Mouse (Mus musculus): ENCODE results near the gene Serpina1a.
"Not testable (repeated sequence)": the region's sequence is repeated elsewhere in the genome, so short reads cannot be mapped to it uniquely, and the experiment has no call there.

Gene Serpina1a

GRCm38 (mm10) chr12:103863101-103863974, at the start of gene Serpina1a:
TSS of gene Serpina1a (minus strand) at chr12:103863562.
- not testable (repeated sequence) for DNase-seq

DNA sequence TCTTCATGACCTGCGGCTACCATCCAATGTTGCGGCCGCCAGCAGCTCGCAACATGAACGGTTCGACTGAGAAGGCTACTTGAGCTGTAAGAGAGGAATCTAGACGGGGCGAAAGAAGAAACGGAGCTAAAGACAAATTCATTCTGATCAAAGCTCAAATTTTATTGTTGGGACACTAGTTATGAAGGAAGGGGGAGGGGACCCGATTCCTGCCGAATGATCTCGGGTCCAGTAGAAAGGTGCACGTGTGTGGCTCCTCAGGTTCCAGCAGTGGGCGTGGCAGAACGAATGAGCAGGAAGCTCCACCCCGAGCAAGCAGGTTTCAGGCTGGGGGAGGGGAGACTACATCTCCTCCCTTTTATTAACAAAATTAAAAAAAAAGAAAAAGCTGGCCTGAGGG, 45.8 kb upstream of the Serpina1a start:
- not testable (repeated sequence) for DNase-seq

DNA sequence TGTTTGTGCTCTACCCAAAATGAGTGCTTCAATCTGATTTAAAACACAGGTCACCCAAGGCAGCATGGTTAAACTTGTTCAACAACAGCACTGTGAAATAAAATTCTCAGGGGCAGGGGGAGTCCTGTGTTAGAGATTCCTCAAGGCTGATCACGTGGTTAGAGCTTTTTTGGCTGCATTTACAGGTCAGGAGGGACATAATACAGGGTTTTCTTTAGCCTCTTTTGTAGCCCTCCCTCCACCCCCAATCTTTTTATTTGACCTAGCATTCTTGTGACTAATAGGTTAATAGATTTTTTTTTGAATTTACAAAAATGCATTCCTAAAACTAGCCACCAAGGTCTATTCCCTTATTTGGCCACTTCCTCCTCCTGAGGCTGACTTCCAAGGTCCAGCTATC, 44.4 kb upstream of the Serpina1a start:
- not testable (repeated sequence) for DNase-seq

- not testable (repeated sequence) for DNase-seq
Observed at GRCm38 (mm10) chr12:103904837-103905340, 41.5 kb upstream of the Serpina1a start, which contains the start of gene Serpina1c. TSS of gene Serpina1c (minus strand) at chr12:103904887.

GRCm38 (mm10) chr12:103901929-103902328, 38.6 kb upstream of the Serpina1a start:
- DNase-seq = not testable (repeated sequence)

DNA sequence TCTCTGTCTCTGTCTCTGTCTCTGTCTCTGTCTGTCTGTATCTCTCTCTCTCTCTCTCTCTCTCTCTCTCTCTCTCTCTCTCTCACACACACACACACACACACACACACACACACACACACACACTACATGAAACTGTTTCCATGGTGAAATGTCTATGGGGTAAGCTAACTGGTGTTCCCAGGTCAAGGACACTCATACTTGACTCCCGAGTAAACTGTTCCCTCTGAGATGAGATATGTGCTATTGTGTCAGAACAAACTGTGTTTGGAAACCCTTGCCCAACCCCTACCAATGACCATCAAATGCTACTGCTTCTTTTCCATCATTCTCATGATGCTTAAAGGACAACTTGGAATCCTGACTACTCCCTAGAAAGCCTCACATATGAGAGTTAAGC, 3.5 kb upstream of the Serpina1a start:
- not testable (repeated sequence) for DNase-seq

DNA sequence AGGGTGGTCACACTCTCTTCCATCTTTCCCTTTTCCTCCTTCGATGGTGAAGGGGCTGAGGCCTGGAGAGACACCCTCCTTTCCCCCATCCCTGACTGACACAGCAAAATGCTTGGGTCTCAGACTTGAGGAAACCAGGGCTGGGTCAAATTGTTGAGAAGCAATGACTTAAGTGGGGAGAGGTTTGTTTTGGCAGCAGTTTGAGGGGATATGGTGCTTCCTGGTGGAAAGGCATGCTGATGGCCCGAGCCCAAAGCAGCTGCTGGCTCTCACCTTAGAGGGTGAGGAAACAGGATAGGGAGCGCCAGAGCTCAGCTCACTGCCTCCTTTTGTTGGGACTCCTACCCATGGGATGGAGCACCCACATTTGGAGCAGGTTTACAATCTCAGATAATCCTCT, 2.4 kb downstream of the Serpina1a start:
- DNase-seq = no peak

DNA sequence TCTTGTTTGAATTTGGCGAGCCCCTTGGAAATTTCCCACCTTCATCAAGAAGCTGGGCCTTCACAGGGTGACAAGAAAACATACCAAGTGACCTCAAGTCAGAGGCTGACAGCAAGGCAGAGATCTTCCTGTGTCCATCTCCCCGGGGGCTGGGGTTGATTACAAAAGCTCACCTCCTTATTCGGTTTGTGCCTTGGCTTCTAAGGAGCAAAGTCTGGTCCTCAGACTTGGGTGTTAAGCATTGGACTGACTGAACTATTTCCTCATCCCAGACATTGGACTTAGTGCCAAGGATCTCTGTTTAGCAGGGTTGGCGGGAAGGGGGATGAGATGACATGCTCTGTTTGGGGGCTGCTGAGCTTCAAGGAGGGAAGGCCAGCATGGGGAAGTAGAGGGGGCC, 2.8 kb downstream of the Serpina1a start:
- DNase-seq = not testable (repeated sequence)

DNA sequence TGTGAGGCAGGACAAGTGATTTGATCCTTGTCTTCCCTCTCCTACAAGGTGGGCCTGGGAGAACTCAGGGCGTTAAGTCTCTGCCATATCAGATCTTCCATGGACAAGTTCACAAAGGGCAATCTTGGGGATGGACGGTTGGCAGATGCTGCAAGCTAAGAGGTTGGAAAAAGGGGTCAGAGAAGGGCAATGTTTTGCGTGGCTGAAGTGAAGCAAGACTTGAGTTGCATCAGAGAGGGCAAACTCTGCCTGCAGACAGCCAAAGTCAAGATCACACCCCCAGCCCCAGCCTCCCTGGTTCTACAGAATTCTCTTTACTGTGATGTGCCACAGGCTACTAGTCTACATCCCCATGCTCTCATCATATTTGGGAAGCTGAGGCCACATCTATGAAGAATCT, 3.8 kb downstream of the Serpina1a start:
- DNase-seq = not testable (repeated sequence)

GRCm38 (mm10) chr12:103853032-103853431, 10.3 kb downstream of the Serpina1a start:
- DNase-seq = not testable (repeated sequence)

DNA sequence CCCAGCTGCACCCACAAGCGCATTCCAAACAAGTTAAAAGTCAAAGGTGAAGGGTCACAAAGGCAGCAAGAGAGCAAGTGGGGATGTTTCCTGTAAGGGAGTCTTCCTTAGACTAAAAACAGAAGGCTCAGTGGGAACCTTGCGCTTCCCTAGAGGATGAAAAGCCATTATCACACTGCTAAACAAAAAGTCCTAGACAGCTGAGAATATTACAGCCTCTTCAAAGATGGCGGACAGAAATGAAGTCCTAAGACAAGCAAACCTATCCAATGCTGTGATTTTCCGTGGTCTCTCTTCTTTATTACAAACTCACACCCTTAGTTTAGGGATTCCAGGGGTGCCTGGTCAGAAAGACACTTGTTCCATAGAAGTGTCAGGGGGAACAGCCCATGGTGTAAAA, 33.1 kb downstream of the Serpina1a start, which contains the start of gene Serpina1b:
Gene Serpina1b, minus strand, starts transcription at position 101 of the 400 bp plus-strand sequence.
- not testable (repeated sequence) for DNase-seq

GRCm38 (mm10) chr12:103827661-103828372, 35.5 kb downstream of the Serpina1a start:
- DNase-seq = not testable (repeated sequence)

- not testable (repeated sequence) for DNase-seq
Observed at GRCm38 (mm10) chr12:103823826-103824225, 39.5 kb downstream of the Serpina1a start.
